Comparison of ENCODE assay signal across 9 mouse cellular contexts in genomic region chr9:67001050-67001449, GRCm38 (mm10). TPM values are rescaled to one million over a fixed set of nuclear protein-coding genes. Genes with fewer than 3 reads are reported as not detected.
A peak's percentile ranks its signal among the peaks of the same experiment; 100 is the strongest.
DNase-seq lines count a peak whose midpoint lies in the region; ATAC-seq lines count a peak whose summit lies in the region.
"Had no signal": no experiment of that assay in that cellular context is flagged by ENCODE, and none has a peak within 500 bp of the region (broad histone marks: within the 10 kb centered on the region; RNA-seq: fewer than 3 reads in every experiment).

No protein-coding gene starts in this region.

- DNase-seq in CD8-positive naive resting alpha-beta T cell, adult 2 months (ENCODE audit: low read depth in 2 of 2, low spot score in 2 of 2) = peak; percentile 41 to 65
- DNase-seq in adrenal gland, postnatal 14 days = peak; percentile 89
- DNase-seq in embryonic facial prominence, embryonic 10.5 days (ENCODE audit: low spot score) = peak; percentile 90
- peak; percentile 87 to 93 for DNase-seq in kidney, postnatal 36 days
- peak; percentile 80 to 84 for DNase-seq in lung, adult 18-20 months
- DNase-seq in retina, postnatal 7 days (ENCODE audit: low read depth, low spot score) = peak; percentile 79
- DNase-seq in thymus, postnatal 36 days = peak; percentile 63 to 67

- no peaks in the 10 kb centered on the region for H3K27me3 ChIP-seq in embryonic facial prominence, embryonic 10.5 days (replicated peaks; ENCODE audit: low read depth, poor library complexity, severe bottlenecking)
- H3K27me3 ChIP-seq in heart, embryonic 12.5 days (replicated peaks) = no peaks in the 10 kb centered on the region
- H3K27me3 ChIP-seq: hindbrain, embryonic 15.5 days had no signal

- H3K4me2 ChIP-seq in heart, embryonic 12.5 days = no peak overlapping the region
- H3K4me2 ChIP-seq: hindbrain, embryonic 15.5 days had no signal

- peaks cover 12% of the 10 kb centered on the region for H3K4me1 ChIP-seq in embryonic facial prominence, embryonic 10.5 days
- H3K4me1 ChIP-seq in heart, embryonic 12.5 days (replicated peaks) = peaks cover 13% of the 10 kb centered on the region

- H3K27ac ChIP-seq in embryonic facial prominence, embryonic 10.5 days (replicated peaks) = no peak overlapping the region
- H3K27ac ChIP-seq in heart, embryonic 12.5 days (ENCODE audit: poor library complexity, severe bottlenecking) = 0 out of 2 replicates have a peak overlapping the region, but pooled peaks have one; percentile 15
- H3K27ac ChIP-seq: hindbrain, embryonic 15.5 days had no signal

- no peaks in the 10 kb centered on the region for H3K36me3 ChIP-seq in embryonic facial prominence, embryonic 10.5 days (replicated peaks)
- H3K36me3 ChIP-seq in heart, embryonic 12.5 days = no peaks in the 10 kb centered on the region
- H3K36me3 ChIP-seq: hindbrain, embryonic 15.5 days had no signal

- no peak overlapping the region for H3K9ac ChIP-seq in heart, embryonic 12.5 days
- H3K9ac ChIP-seq: hindbrain, embryonic 15.5 days had no signal

- no peaks in the 10 kb centered on the region for H3K9me3 ChIP-seq in embryonic facial prominence, embryonic 10.5 days
- H3K9me3 ChIP-seq in heart, embryonic 12.5 days (replicated peaks) = no peaks in the 10 kb centered on the region
- H3K9me3 ChIP-seq: hindbrain, embryonic 15.5 days had no signal

- ATAC-seq in heart, embryonic 12.5 days (ENCODE audit: insufficient number of reproducible peaks, low FRiP score) = peak; percentile 73; the same call in 1 of the 2 replicates

- 4% methylated on average over 6 of the region's 6 CpGs for WGBS in embryonic facial prominence, embryonic 10.5 days
- WGBS in heart, embryonic 12.5 days = under 1% methylated on average over 6 of the region's 6 CpGs

- H3K4me3 ChIP-seq in embryonic facial prominence, embryonic 10.5 days = no peak overlapping the region
- H3K4me3 ChIP-seq in heart, embryonic 12.5 days = no peak overlapping the region
- H3K4me3 ChIP-seq: hindbrain, embryonic 15.5 days had no signal

RNA-seq across cellular contexts. Expression of gene Lactb, which starts 25.8 kb away (rescaled TPM):
- 19.1 and 20.8 TPM in 2 replicates for total RNA-seq in adrenal gland, postnatal 14 days (2021)
- 9.0 and 9.8 TPM in 2 replicates for polyA plus RNA-seq in embryonic facial prominence, embryonic 10.5 days (2016; fragmentation: Nextera tagmentation; extraction: Ambion mirVana)
- polyA plus RNA-seq in heart, embryonic 12.5 days (2016; fragmentation: Nextera tagmentation; extraction: Ambion mirVana) = 9.3 and 10.1 TPM in 2 replicates

RNA-seq across cellular contexts. Expression of gene Tpm1, which starts 48.2 kb away (rescaled TPM):
- total RNA-seq in adrenal gland, postnatal 14 days (2021) = 183 and 207 TPM in 2 replicates
- polyA plus RNA-seq in embryonic facial prominence, embryonic 10.5 days (2016; fragmentation: Nextera tagmentation; extraction: Ambion mirVana) = 331 and 369 TPM in 2 replicates
- polyA plus RNA-seq in heart, embryonic 12.5 days (2016; fragmentation: Nextera tagmentation; extraction: Ambion mirVana) = 4,565 and 4,650 TPM in 2 replicates

RNA-seq across cellular contexts. Expression of gene Rps27l, which starts 55.2 kb away (rescaled TPM):
- total RNA-seq in adrenal gland, postnatal 14 days (2021) = 291 and 304 TPM in 2 replicates
- polyA plus RNA-seq in embryonic facial prominence, embryonic 10.5 days (2016; fragmentation: Nextera tagmentation; extraction: Ambion mirVana) = 777 and 806 TPM in 2 replicates
- 563 and 577 TPM in 2 replicates for polyA plus RNA-seq in heart, embryonic 12.5 days (2016; fragmentation: Nextera tagmentation; extraction: Ambion mirVana)

Comparison
In these comparisons a context has a peak if more than half of its experiments do, and no peak if none do; other contexts are left out.
1. RNA of gene Tpm1, which starts 48.2 kb away (polyA plus RNA-seq): 4,565 to 4,650 TPM in heart, embryonic 12.5 days; 331 to 369 TPM in embryonic facial prominence, embryonic 10.5 days; every median in the first group is over 10 times any median in the second.
2. Peak in every context shown above with its lines, with median percentiles within 50 percentile points of each other: DNase-seq.